Mouse (Mus musculus) hindbrain, embryonic 11.5 days (tissue): Measurements from ENCODE around the gene Hyal2. TPM values are rescaled to one million over a fixed set of nuclear protein-coding genes. Genes with fewer than 3 reads are reported as not detected.
A peak's percentile ranks its signal among the peaks of the same experiment; 100 is the strongest.

Experiments
- ATAC-seq: fragments of 200-750 bp; cut with Nextera tagmentation; 2 replicates; pipeline ENCODE4 v1.8.0; 2017; ENCODE audit warnings: mild to moderate bottlenecking, moderate TSS enrichment, moderate library complexity; ENCODE audit not compliant: low FRiP score
- DNase-seq: peaks from one replicate; pipeline ENCODE4 v3.0.0-alpha.2; 2015; ENCODE audit warnings: low spot score
- H3K27ac ChIP-seq: fragments of 300-500 bp; sonication (generic); 2 replicates; pipeline ENCODE4 v1.5.1; 2014; ENCODE audit warnings: mild to moderate bottlenecking, low read depth, low read length
- H3K27me3 ChIP-seq: fragments of 300-500 bp; sonication (generic); 2 replicates; pipeline ENCODE4 v1.6.1; 2014; ENCODE audit warnings: mild to moderate bottlenecking, low read length, moderate library complexity, mixed read lengths; ENCODE audit not compliant: control insufficient read depth, insufficient read depth
- H3K36me3 ChIP-seq: fragments of 300-500 bp; sonication (generic); 2 replicates; pipeline ENCODE4 v1.6.1; 2014; ENCODE audit warnings: mild to moderate bottlenecking, low read length, moderate library complexity, mixed read lengths; ENCODE audit not compliant: control insufficient read depth, insufficient read depth
- H3K4me1 ChIP-seq: fragments of 300-500 bp; sonication (generic); replicated peaks from 2 replicates; pipeline ENCODE4 v1.6.1; 2014; ENCODE audit warnings: low read length, mixed read lengths; ENCODE audit not compliant: control insufficient read depth, insufficient read depth
- H3K4me2 ChIP-seq: fragments of 300-500 bp; sonication (generic); replicated peaks from 2 replicates; pipeline ENCODE4 v1.6.1; 2014; ENCODE audit warnings: mild to moderate bottlenecking, low read depth, low read length
- H3K4me3 ChIP-seq: fragments of 300-500 bp; sonication (generic); 2 replicates; pipeline ENCODE4 v1.5.1; 2014; ENCODE audit warnings: low read depth, low read length
- H3K9ac ChIP-seq: fragments of 300-500 bp; sonication (generic); 2 replicates; pipeline ENCODE4 v1.6.1; 2014; ENCODE audit warnings: low read depth, low read length
- H3K9me3 ChIP-seq: fragments of 300-500 bp; sonication (generic); 2 replicates; pipeline ENCODE4 v1.6.1; 2016; ENCODE audit warnings: low read length; ENCODE audit not compliant: control insufficient read depth
- WGBS: fragments of 180-500 bp; shearing (Covaris S2); extraction: QIAGEN DNeasy Blood & Tissue Kit; methylation state at CpG from one replicate; pipeline ENCODE4 v1.1.7; 2014; 5-methylcytosine and 5-hydroxymethylcytosine counted together
- polyA plus RNA-seq: library from polyadenylated mRNA; unstranded; fragments of >200 nt; fragmentation: Nextera tagmentation; extraction: Ambion mirVana; gene quantifications from 2 replicates; pipeline ENCODE4 v1.2.1, GENCODE M21; 2014

Gene Hyal2
- polyA plus RNA-seq, 1 experiment from 2014 or later: 123 TPM

DNA sequence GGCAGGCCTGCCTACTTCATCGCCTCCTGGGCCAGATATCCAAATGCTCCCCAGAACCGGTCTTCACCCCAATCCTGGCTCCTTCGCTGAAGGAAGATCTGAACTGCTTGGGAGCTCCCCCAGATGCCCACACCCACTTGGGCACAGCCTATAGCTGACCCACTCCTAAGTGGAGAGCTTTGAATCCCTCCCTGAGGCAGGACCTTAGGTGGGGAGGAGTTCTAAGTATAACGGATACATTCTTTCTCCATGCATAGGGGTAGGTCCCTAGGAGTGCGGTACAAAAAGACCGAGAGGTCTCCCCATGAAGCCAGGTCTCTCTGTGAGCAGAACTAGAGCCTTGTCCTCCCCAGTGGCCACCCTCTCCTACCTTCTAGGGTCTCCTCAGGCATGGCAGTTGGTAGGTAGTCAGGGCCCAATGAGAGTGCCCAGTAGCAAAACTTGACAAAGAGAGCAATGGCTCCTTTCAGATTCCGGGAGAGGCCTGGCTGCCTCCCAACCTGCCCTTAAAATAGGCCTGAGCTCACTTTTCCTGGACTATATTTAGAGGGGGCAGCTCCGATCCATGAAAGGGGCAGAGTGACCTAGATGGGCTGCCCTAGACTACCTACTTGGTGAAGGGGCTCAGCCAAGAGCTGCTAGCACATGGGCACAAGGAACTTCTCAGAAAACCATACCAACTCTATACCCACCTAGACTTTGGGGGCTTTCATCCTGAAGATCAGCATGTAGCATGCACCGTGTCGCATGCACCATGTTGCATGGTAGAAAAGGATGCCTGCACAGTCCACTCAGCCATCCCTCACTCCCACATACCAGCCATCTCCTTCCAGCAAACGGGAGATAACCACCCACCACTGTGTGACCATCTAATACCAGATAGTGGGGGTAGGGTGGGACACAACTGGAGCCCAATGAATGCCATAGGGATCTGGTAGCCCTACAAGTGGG, 29.1 kb downstream of the Hyal2 start:
- Histone ChIP-seq H3K36me3 (no peaks in the 10 kb centered on the region), H3K27ac (no peak overlapping the region), H3K4me1 (no peaks in the 10 kb centered on the region), H3K4me3 (no peak overlapping the region), H3K4me2 (no peak overlapping the region), H3K9ac (no peak overlapping the region), H3K27me3 (no peaks in the 10 kb centered on the region), H3K9me3 (no peaks in the 10 kb centered on the region)
- DNase-seq: no peak
- 92% methylated on average over 11 of the region's 11 CpGs for WGBS
- ATAC-seq: no peak

DNA sequence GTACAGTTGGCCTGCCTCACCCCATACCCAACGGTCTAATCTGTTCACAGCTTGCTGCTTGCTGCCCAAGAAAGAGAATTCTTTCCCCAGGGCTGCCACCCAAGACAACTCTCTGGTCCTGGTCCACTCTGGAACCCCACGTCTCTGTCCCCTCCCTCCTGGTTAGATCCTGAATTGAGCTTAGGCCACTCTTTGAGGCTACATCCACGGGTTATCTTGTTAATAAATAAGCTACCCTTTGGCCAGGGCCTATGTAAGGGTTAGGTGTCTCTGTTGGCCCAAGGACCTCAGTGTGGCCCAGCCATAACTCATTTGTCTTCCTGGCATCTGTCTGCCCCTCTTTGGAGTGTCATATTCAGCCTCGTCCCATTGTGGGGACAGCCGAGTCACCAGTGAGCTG, 30.6 kb downstream of the Hyal2 start:
- WGBS: 77% methylated on average over 5 of the region's 5 CpGs
- H3K27ac ChIP-seq: no peak overlapping the region
- H3K4me2 ChIP-seq: no peak overlapping the region
- H3K9me3 ChIP-seq: no peaks in the 10 kb centered on the region
- no peaks in the 10 kb centered on the region for H3K36me3 ChIP-seq
- no peak overlapping the region for H3K9ac ChIP-seq
- DNase-seq: no peak
- no peaks in the 10 kb centered on the region for H3K27me3 ChIP-seq
- ATAC-seq: no peak
- 0 out of 2 replicates have a peak, but pooled peaks cover 2% of the 10 kb centered on the region for H3K4me1 ChIP-seq
- H3K4me3 ChIP-seq: no peak overlapping the region

DNA sequence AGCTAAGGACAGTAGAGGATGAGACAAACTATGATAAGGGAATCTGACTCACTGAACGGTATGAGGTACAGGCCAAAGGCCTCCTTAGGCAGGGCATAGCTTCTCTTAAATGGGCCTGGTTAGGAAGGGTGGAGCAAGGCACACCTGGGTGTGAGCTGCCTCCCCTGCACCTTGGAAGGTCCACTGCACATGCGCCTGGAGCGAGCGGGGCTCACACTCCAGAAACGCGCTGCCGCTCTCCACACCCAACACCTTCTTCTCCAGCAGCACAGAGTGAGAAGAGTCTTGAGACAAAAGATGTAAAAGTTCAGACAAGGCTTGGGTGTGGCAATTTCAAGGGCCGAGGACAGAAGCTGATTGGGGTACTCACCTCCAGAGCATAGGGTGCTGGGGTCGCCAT, 31.7 kb downstream of the Hyal2 start:
- 92% methylated on average over 9 of the region's 9 CpGs for WGBS
- Histone ChIP-seq H3K9me3 (no peaks in the 10 kb centered on the region), H3K4me1 (peaks cover 7% of the 10 kb centered on the region; the same call in 1 of the 2 replicates), H3K4me2 (no peak overlapping the region), H3K4me3 (no peak overlapping the region), H3K36me3 (no peaks in the 10 kb centered on the region), H3K9ac (no peak overlapping the region), H3K27me3 (no peaks in the 10 kb centered on the region), H3K27ac (no peak overlapping the region)
- no peak for ATAC-seq
- no peak for DNase-seq

DNA sequence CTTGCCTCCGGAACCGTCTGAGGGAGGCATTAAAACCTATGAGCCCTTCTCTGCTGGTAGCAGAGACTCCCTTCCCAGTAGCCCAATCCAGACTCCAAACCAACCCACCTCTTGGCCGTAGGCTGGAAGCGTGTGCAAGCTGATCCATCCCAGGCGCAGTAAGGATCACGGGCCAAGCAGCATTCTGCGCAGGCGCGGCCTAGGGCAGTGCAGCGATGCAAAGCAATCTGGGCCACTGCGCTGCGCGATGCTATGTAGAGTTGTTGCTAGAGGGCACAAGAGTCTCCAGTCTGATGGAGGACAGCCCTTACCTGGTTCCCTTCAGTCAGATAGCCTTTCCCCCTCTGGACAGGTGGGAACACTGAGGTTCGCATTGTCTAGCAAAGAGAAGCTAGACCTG, 32.1 kb downstream of the Hyal2 start:
- Histone ChIP-seq H3K4me3 (no peak overlapping the region), H3K36me3 (no peaks in the 10 kb centered on the region), H3K27me3 (no peaks in the 10 kb centered on the region), H3K9me3 (no peaks in the 10 kb centered on the region), H3K4me1 (peaks cover 10% of the 10 kb centered on the region), H3K9ac (no peak overlapping the region), H3K4me2 (no peak overlapping the region), H3K27ac (no peak overlapping the region)
- DNase-seq (no peak), ATAC-seq (no peak)
- WGBS: 71% methylated on average over 14 of the region's 14 CpGs

DNA sequence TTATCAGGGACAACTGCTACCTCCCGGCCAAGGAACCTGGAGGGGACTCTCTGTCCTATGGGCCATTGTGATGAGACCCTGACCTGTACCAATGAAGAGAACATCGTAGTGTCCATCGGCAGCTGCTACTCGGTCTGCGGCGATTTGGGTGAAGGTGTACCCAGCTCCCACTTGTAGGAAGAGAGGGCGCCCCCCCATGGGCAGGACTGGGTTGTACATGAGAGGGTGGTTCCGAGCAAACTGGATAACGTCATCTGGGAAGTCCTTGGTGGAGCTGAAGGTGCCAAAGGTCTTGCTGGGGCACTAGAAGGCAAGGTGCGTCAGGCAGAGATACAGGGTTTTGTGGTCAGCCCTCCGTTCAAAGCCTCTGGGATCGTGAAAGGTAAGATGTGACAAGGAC, 33.0 kb downstream of the Hyal2 start:
- Histone ChIP-seq H3K9ac (no peak overlapping the region), H3K4me1 (peaks cover 13% of the 10 kb centered on the region), H3K27me3 (no peaks in the 10 kb centered on the region), H3K4me2 (no peak overlapping the region), H3K36me3 (no peaks in the 10 kb centered on the region), H3K9me3 (no peaks in the 10 kb centered on the region), H3K4me3 (no peak overlapping the region), H3K27ac (no peak overlapping the region)
- 82% methylated on average over 12 of the region's 12 CpGs for WGBS
- no peak for ATAC-seq
- no peak for DNase-seq

DNA sequence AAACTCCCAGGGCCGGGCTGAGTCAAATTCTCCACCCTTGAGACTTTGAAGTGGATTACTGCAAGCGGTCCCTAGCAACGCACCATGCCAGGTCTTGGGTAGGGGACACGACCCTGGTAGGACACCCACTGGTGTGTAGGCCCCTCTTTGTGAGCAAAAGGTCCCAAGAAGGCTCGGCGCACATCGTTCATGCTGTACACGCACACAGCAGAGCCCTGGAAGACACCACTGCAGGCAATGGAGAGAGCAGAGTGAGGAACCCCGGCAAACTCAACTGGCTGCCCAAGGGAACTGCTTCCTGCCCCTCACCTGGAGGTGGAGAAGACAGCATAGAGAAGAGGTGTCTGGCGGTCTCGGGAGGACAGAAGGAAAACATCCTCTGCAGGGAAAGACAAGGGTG, 33.5 kb downstream of the Hyal2 start:
- H3K27ac ChIP-seq: no peak overlapping the region
- no peaks in the 10 kb centered on the region for H3K9me3 ChIP-seq
- no peak overlapping the region for H3K4me3 ChIP-seq
- H3K4me1 ChIP-seq: peaks cover 13% of the 10 kb centered on the region
- H3K36me3 ChIP-seq: no peaks in the 10 kb centered on the region
- H3K4me2 ChIP-seq: no peak overlapping the region
- H3K9ac ChIP-seq: no peak overlapping the region
- H3K27me3 ChIP-seq: no peaks in the 10 kb centered on the region
- no peak for DNase-seq
- 92% methylated on average over 11 of the region's 11 CpGs for WGBS
- no peak for ATAC-seq

DNA sequence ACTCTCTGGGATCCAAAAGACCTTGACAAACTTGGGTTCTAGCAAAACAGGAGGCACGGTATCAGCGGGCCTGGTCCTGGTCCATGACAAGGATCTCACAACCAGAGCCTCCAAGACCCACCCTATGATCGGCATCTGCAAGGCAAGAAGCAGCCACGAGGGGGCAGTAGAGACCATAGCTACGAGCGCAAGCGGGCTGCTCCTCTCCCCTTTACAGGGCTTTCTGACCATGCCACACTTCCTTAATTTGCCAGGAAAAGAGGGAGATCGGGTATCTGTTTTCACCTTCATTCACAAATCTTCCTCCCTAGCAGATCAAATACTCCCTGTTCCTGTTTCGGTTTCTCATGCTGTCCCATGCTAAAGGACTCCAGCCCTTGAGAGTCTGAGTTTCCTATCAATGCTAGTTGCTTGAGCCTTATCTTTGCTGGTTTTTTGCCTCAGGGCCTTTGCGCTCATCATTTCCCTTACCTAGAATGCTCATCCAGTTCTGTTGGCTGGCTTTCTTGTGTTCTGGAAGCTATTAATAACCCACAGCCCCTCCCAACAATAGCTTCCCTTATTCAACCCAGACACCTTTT, 34.4 kb downstream of the Hyal2 start:
- no peak overlapping the region for H3K4me2 ChIP-seq
- peak; percentile 98 for DNase-seq
- H3K4me1 ChIP-seq: peaks cover 13% of the 10 kb centered on the region
- H3K4me3 ChIP-seq: no peak overlapping the region
- peak; percentile 34; the same call in 1 of the 2 replicates for ATAC-seq
- H3K27me3 ChIP-seq: no peaks in the 10 kb centered on the region
- no peak overlapping the region for H3K27ac ChIP-seq
- WGBS: 12% methylated on average over 10 of the region's 10 CpGs
- H3K9me3 ChIP-seq: no peaks in the 10 kb centered on the region
- H3K9ac ChIP-seq: no peak overlapping the region
- no peaks in the 10 kb centered on the region for H3K36me3 ChIP-seq

DNA sequence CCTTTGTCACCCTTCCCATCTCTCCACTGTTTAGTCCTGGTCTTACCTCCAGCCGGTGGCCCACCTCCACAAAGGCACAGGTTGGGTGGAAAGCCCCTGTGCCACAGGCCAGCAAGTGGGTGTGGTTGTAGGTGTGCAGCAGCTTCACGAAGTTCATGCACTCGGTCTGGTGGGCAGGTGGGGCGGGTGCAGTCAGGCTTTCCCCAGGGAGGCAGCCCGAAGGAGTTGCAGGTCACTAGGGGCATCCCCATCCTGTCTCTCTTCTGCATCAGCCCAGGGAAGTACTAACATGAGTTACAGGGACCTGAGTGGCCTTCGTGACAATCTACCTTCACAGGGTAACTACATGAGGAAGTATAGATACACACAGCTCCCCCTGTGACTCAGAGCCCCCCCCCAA, 35.5 kb downstream of the Hyal2 start:
- Histone ChIP-seq H3K4me3 (no peak overlapping the region), H3K4me1 (peaks cover 16% of the 10 kb centered on the region), H3K9me3 (no peaks in the 10 kb centered on the region), H3K36me3 (no peaks in the 10 kb centered on the region), H3K27me3 (no peaks in the 10 kb centered on the region), H3K9ac (no peak overlapping the region), H3K27ac (no peak overlapping the region), H3K4me2 (no peak overlapping the region)
- ATAC-seq: no peak
- no peak for DNase-seq
- 75% methylated on average over 6 of the region's 6 CpGs for WGBS
